Mouse (Mus musculus) bone marrow macrophage, adult 2 months (primary cell): ENCODE data around the gene Plekhm2.

Experiments used
- CTCF ChIP-seq: IDR thresholded peaks from 2 replicates; pipeline ENCODE4 v1.5.1; 2012; ENCODE audit warnings: low read depth, mild to moderate bottlenecking, low read length, moderate library complexity
- POLR2A ChIP-seq: IDR thresholded peaks from 2 replicates; pipeline ENCODE4 v1.6.1; 2012; ENCODE audit warnings: mild to moderate bottlenecking, low read depth, low read length, borderline replicate concordance

DNA sequence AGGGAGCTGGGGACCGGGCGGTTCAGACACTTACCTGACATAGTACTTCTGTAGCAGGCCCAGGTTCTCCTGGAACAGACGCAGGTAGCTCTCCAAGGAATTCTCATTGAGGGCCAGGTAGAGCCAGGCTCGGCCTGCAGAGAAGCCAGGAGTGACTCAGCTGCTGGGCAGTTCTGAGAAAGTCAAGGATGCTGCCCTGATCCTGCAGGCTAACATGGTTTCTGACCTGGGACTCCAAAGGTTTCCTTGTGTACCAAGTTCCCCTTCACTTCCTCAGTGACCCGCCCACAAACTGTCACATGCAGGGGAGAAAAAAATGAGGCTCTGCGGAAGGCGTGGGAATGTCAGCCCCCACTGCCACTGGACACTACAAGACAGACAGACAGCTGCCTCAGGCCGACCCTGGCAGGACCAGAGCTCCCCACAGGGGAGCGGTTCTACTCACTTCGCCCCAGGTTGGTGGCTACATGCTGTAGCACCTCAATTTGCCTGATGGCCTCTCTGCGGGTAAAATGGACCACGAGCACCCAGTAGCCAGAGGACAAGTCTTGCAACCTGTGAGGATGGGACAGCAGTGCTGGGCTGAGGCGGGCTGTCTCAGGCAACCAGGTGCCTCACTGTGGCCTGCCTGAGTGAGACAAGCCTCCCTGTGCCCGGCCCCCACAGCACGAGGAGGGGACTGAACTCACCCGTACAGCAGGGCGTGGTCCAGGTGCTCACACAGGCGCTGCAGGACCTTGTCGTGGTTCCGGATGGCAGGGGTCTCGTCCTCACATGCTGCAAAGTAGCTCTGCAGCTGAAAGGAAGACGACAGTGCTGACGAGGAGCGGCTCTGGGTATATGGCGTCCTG is 22.5 kb downstream of the Plekhm2 start:
- TF ChIP-seq CTCF (no peak), POLR2A (no peak)
